Mouse (Mus musculus): ENCODE results near the gene Musk. TPM values are rescaled to one million over a fixed set of nuclear protein-coding genes. Genes with fewer than 3 reads are reported as not detected.

Musk gene
- polyA plus RNA-seq, 1 experiment from 2014 or later: not detected

DNA sequence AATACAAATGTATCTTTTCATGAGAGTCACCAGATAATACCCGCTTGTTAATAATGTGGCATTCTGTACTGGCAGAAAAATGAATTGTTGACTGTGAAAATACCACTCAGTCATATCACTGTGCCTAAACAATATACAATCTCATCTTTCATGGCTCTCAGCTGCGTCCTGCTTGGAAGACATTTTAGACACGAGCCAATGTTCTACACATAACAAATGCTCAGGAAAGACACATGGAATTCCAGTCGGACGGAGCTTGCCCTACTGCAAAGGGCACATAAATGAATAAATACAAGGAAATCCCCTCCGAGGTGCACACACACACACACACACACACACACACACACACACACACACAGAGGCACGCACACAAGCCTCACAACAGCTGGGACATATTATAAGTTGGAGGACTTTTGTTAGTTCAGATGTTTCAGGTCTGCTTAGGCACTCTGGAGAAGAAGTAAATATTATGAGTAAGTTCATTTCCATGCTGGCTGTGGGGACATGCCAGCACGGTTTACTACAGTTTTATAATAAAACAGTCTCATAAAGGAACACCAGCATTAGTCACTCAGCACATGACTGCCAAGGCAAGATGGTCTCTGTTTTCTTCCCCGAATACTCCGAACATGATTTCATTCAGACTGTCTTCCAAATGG is 14.1 kb upstream of the Musk start:
- no peak overlapping the region for H3K27ac ChIP-seq (ENCODE audit: low read length)
- WGBS: 86% methylated on average over 10 of the region's 10 CpGs
- H3K36me3 ChIP-seq (ENCODE audit: control insufficient read depth, insufficient read depth): no peaks in the 10 kb centered on the region
- no peaks in the 10 kb centered on the region for H3K4me1 ChIP-seq (replicated peaks; ENCODE audit: control insufficient read depth, insufficient read depth, low read length)
- ATAC-seq: no peak
- H3K27me3 ChIP-seq (replicated peaks; ENCODE audit: control insufficient read depth, insufficient read depth, low read length): no peaks in the 10 kb centered on the region
- no peaks in the 10 kb centered on the region for H3K9me3 ChIP-seq (ENCODE audit: control insufficient read depth, low read length)
- H3K4me3 ChIP-seq (replicated peaks; ENCODE audit: low read length): no peak overlapping the region
- H3K4me2 ChIP-seq (ENCODE audit: low read length): no peak overlapping the region
- H3K9ac ChIP-seq (replicated peaks; ENCODE audit: low read depth, low read length): no peak overlapping the region

GRCm38 (mm10) chr4:58275261-58275895 is 10.4 kb upstream of the Musk start:
- Histone ChIP-seq H3K27me3 (replicated peaks; ENCODE audit: control insufficient read depth, insufficient read depth, low read length) (no peaks in the 10 kb centered on the region), H3K4me1 (replicated peaks; ENCODE audit: control insufficient read depth, insufficient read depth, low read length) (no peaks in the 10 kb centered on the region), H3K9ac (replicated peaks; ENCODE audit: low read depth, low read length) (no peak overlapping the region), H3K4me2 (ENCODE audit: low read length) (no peak overlapping the region), H3K27ac (ENCODE audit: low read length) (no peak overlapping the region), H3K36me3 (ENCODE audit: control insufficient read depth, insufficient read depth) (no peaks in the 10 kb centered on the region), H3K9me3 (ENCODE audit: control insufficient read depth, low read length) (no peaks in the 10 kb centered on the region), H3K4me3 (replicated peaks; ENCODE audit: low read length) (no peak overlapping the region)
- no peak for ATAC-seq
- WGBS: 46% methylated on average over 8 of the region's 8 CpGs

GRCm38 (mm10) chr4:58278368-58278767 is 7.4 kb upstream of the Musk start:
- Histone ChIP-seq H3K4me2 (ENCODE audit: low read length) (no peak overlapping the region), H3K36me3 (ENCODE audit: control insufficient read depth, insufficient read depth) (no peaks in the 10 kb centered on the region), H3K4me1 (replicated peaks; ENCODE audit: control insufficient read depth, insufficient read depth, low read length) (no peaks in the 10 kb centered on the region), H3K4me3 (replicated peaks; ENCODE audit: low read length) (no peak overlapping the region), H3K9ac (replicated peaks; ENCODE audit: low read depth, low read length) (no peak overlapping the region), H3K9me3 (ENCODE audit: control insufficient read depth, low read length) (no peaks in the 10 kb centered on the region), H3K27ac (ENCODE audit: low read length) (no peak overlapping the region), H3K27me3 (replicated peaks; ENCODE audit: control insufficient read depth, insufficient read depth, low read length) (no peaks in the 10 kb centered on the region)
- WGBS: 78% methylated on average over 6 of the region's 6 CpGs
- no peak for ATAC-seq

- Histone ChIP-seq H3K4me2 (ENCODE audit: low read length) (no peak overlapping the region), H3K9me3 (ENCODE audit: control insufficient read depth, low read length) (no peaks in the 10 kb centered on the region), H3K9ac (replicated peaks; ENCODE audit: low read depth, low read length) (no peak overlapping the region), H3K36me3 (ENCODE audit: control insufficient read depth, insufficient read depth) (no peaks in the 10 kb centered on the region), H3K27me3 (replicated peaks; ENCODE audit: control insufficient read depth, insufficient read depth, low read length) (no peaks in the 10 kb centered on the region), H3K27ac (ENCODE audit: low read length) (no peak overlapping the region), H3K4me1 (replicated peaks; ENCODE audit: control insufficient read depth, insufficient read depth, low read length) (no peaks in the 10 kb centered on the region), H3K4me3 (replicated peaks; ENCODE audit: low read length) (no peak overlapping the region)
- WGBS: 98% methylated on average over 2 of the region's 2 CpGs
- no peak for ATAC-seq
These were observed 5.6 kb upstream of the Musk start for GRCm38 (mm10) chr4:58280121-58280520.

DNA sequence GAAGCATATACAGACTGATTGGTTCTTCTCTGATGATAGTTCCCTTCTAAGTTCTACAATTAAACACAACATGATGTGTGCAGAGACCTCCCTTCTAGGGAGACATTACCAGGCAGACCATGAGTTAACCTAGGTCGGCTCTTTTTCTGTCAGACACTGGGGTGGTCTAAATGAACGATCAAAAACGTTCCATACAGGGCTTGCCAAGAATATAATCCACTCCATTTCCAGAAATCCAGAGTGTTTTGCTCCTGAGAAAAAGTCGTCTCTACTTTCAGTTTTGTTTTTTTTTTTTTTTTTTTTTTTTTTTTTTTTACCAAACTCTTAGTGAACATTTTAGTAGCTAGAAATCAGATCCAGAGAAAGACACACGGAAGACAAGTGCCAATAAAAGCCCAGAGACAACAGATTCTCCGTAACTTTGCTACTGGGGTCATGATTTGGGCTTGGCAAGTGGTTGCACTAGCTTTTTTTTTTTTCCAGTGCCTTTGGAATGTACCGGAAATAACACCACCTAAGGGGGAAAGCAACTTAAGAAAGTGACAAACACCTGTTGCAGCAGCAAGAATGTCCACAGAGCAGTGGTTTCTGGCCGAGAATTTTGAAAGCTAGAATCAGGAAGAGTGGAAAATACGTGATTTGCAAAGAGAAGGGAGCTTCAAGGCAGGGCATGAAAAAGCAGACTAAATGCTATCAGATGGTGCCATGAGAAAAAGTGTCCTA is 769 bp downstream of the Musk start:
- ATAC-seq: no peak
- Histone ChIP-seq H3K4me1 (replicated peaks; ENCODE audit: control insufficient read depth, insufficient read depth, low read length) (no peaks in the 10 kb centered on the region), H3K36me3 (ENCODE audit: control insufficient read depth, insufficient read depth) (no peaks in the 10 kb centered on the region), H3K9me3 (ENCODE audit: control insufficient read depth, low read length) (no peaks in the 10 kb centered on the region), H3K27ac (ENCODE audit: low read length) (no peak overlapping the region), H3K4me2 (ENCODE audit: low read length) (no peak overlapping the region), H3K9ac (replicated peaks; ENCODE audit: low read depth, low read length) (no peak overlapping the region), H3K4me3 (replicated peaks; ENCODE audit: low read length) (no peak overlapping the region), H3K27me3 (replicated peaks; ENCODE audit: control insufficient read depth, insufficient read depth, low read length) (no peaks in the 10 kb centered on the region)
- 83% methylated on average over 9 of the region's 9 CpGs for WGBS

DNA sequence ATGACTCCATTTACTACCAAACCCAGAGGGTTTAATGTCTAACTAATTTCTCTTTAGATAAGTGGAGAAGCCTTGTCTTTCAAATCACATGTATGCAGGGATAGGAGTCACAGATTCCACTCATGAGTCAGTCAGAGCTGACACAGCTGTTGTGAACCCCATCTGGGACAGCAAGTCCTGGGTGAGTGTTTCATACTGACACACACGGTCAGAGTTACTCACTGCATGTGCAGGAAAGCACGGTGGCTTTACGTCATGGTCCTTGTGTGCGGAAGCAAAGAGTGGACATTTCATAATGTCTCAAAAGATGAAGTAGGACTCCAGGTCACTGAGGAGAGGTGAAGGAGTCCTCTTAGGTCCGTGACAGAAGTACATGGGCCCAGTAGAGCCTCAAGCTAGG is 3.0 kb downstream of the Musk start:
- H3K27me3 ChIP-seq (replicated peaks; ENCODE audit: control insufficient read depth, insufficient read depth, low read length): no peaks in the 10 kb centered on the region
- no peaks in the 10 kb centered on the region for H3K36me3 ChIP-seq (ENCODE audit: control insufficient read depth, insufficient read depth)
- H3K27ac ChIP-seq (ENCODE audit: low read length): no peak overlapping the region
- ATAC-seq: no peak
- no peak overlapping the region for H3K4me2 ChIP-seq (ENCODE audit: low read length)
- 86% methylated on average over 5 of the region's 5 CpGs for WGBS
- H3K9ac ChIP-seq (replicated peaks; ENCODE audit: low read depth, low read length): no peak overlapping the region
- no peaks in the 10 kb centered on the region for H3K9me3 ChIP-seq (ENCODE audit: control insufficient read depth, low read length)
- no peak overlapping the region for H3K4me3 ChIP-seq (replicated peaks; ENCODE audit: low read length)
- H3K4me1 ChIP-seq (replicated peaks; ENCODE audit: control insufficient read depth, insufficient read depth, low read length): no peaks in the 10 kb centered on the region

GRCm38 (mm10) chr4:58291828-58292227 is 6.1 kb downstream of the Musk start:
- Histone ChIP-seq H3K9me3 (ENCODE audit: control insufficient read depth, low read length) (no peaks in the 10 kb centered on the region), H3K27me3 (replicated peaks; ENCODE audit: control insufficient read depth, insufficient read depth, low read length) (no peaks in the 10 kb centered on the region), H3K36me3 (ENCODE audit: control insufficient read depth, insufficient read depth) (no peaks in the 10 kb centered on the region), H3K4me1 (replicated peaks; ENCODE audit: control insufficient read depth, insufficient read depth, low read length) (no peaks in the 10 kb centered on the region), H3K4me2 (ENCODE audit: low read length) (no peak overlapping the region), H3K4me3 (replicated peaks; ENCODE audit: low read length) (no peak overlapping the region), H3K27ac (ENCODE audit: low read length) (no peak overlapping the region), H3K9ac (replicated peaks; ENCODE audit: low read depth, low read length) (no peak overlapping the region)
- no peak for ATAC-seq
- WGBS: 65% methylated on average over 1 of the region's 1 CpGs

DNA sequence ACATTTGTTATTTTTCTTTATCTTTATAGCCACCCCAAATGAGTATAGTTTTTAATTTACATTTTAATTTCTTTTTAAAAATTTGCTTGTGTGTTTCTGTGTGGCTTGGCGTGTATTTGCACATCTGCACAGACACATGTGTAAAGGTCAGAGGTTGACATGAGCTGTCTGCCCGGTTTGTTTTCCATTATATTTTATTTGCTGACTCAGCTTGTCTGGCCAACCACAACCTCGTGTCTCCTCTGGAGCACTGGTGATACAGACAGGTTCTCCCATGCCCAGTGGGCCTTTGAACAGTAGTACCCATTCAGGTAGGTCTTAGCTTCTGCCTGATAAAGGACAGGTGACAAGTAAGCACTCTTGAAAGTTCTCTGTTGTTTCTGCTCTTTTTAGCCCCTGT is 7.3 kb downstream of the Musk start:
- H3K4me3 ChIP-seq (replicated peaks; ENCODE audit: low read length): no peak overlapping the region
- no peak overlapping the region for H3K27ac ChIP-seq (ENCODE audit: low read length)
- H3K4me1 ChIP-seq (replicated peaks; ENCODE audit: control insufficient read depth, insufficient read depth, low read length): no peaks in the 10 kb centered on the region
- no peak overlapping the region for H3K4me2 ChIP-seq (ENCODE audit: low read length)
- WGBS: 88% methylated on average over 3 of the region's 3 CpGs
- no peaks in the 10 kb centered on the region for H3K27me3 ChIP-seq (replicated peaks; ENCODE audit: control insufficient read depth, insufficient read depth, low read length)
- no peak for ATAC-seq
- H3K9me3 ChIP-seq (ENCODE audit: control insufficient read depth, low read length): no peaks in the 10 kb centered on the region
- H3K9ac ChIP-seq (replicated peaks; ENCODE audit: low read depth, low read length): no peak overlapping the region
- H3K36me3 ChIP-seq (ENCODE audit: control insufficient read depth, insufficient read depth): no peaks in the 10 kb centered on the region

DNA sequence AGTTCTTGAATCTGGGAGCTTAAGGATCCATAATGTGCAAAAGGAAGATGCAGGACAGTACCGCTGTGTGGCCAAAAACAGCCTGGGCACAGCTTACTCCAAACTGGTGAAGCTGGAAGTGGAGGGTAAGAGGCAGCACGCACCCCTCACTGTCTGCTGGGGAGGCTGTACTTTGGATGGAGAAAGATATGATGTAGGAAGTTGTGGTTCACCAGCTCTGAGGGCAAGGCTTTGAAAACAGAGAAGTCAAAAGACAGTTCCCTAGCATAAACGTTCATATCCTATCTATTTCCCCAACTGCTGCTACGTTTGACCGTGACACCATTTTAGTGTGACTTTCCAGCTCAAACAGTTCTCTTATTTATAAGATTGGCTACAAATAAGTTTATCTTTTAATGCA is 18.1 kb downstream of the Musk start:
- H3K36me3 ChIP-seq (ENCODE audit: control insufficient read depth, insufficient read depth): no peaks in the 10 kb centered on the region
- no peak for ATAC-seq
- 89% methylated on average over 5 of the region's 5 CpGs for WGBS
- H3K9ac ChIP-seq (replicated peaks; ENCODE audit: low read depth, low read length): no peak overlapping the region
- no peaks in the 10 kb centered on the region for H3K4me1 ChIP-seq (replicated peaks; ENCODE audit: control insufficient read depth, insufficient read depth, low read length)
- H3K4me2 ChIP-seq (ENCODE audit: low read length): no peak overlapping the region
- no peak overlapping the region for H3K27ac ChIP-seq (ENCODE audit: low read length)
- H3K4me3 ChIP-seq (replicated peaks; ENCODE audit: low read length): no peak overlapping the region
- no peaks in the 10 kb centered on the region for H3K27me3 ChIP-seq (replicated peaks; ENCODE audit: control insufficient read depth, insufficient read depth, low read length)
- no peaks in the 10 kb centered on the region for H3K9me3 ChIP-seq (ENCODE audit: control insufficient read depth, low read length)
